Mouse (Mus musculus) adrenal gland, postnatal 25 days (tissue): Measurements from ENCODE around the gene Klkb1. TPM values are rescaled to one million over a fixed set of nuclear protein-coding genes. Genes with fewer than 3 reads are reported as not detected.

Experiments used
- DNase-seq: peaks from one replicate; pipeline ENCODE4 v3.0.0; 2021; ENCODE audit warnings: mixed read lengths
- total RNA-seq: library from RNA; stranded (reverse); gene quantifications from 2 replicates; pipeline ENCODE4 v1.2.3, GENCODE M21; 2021

Klkb1 gene
- total RNA-seq, 1 experiment from 2014 or later: not detected

GRCm38 (mm10) chr8:45268485-45268884 lies 26.2 kb downstream of the Klkb1 start:
- DNase-seq: no peak

GRCm38 (mm10) chr8:45267611-45268391 lies 26.9 kb downstream of the Klkb1 start:
- DNase-seq: peak; percentile 40

DNA sequence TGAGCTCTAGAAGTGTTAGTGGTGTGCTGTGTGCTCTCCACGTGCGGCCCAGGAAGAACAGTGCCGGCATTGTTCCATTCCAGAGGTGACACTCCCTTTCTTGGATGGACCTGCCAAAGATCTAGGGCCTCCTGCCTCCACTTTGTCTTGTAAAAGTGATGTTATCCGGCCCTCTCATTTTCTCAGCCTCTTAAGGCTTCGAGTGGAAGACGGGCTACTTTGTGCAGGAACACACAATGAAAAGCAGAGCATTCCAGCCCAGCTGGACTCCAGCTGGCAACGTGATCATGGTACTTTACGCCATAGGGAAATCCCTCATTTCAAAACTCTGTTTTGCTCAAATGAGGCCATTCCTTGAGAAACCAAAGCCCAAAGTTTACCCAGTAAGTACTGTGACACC lies 27.7 kb downstream of the Klkb1 start:
- DNase-seq: no peak

DNA sequence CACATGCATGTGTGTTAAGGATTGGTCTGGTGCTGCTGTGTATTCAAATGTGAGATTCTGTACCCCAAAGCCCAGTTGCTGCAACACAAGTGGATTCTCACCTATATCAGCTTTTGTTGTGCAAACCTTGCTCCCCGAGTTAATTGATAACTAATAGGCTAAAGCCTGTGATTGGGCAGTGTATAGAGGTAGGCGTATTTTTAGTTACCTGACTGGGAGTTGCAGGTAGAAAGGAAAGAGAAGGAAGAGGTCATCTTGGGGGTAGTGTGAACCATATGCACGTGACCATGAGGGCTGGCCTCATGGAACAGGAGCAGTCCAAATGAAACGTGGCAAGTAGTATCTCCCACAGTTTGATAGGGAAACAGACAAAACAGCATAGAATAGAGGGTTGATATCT lies 29.7 kb downstream of the Klkb1 start:
- no peak for DNase-seq

GRCm38 (mm10) chr8:45262851-45263250 lies 31.8 kb downstream of the Klkb1 start:
- no peak for DNase-seq

DNA sequence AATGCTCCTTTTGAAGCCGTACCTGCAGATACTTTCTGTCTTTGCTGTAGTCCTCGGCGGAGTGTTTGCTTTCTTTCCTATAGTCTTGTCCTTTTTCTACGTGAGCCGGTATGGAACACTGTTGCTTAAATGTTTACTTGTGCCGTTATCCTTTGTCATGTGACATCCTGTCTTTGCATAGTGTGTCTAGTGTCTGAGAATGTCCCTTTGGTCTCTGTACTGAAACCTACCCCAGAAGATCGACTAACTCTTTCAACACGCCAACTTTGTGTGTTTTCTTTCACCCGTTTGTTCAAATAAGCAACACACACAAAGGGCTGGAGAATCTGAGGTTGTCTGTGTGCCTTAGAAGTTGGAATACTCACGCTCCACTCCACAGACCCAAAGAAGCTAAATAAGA lies 32.7 kb downstream of the Klkb1 start, which contains the start of gene F11:
TSS of gene F11 (minus strand) at position 112 of the 400 bp plus-strand sequence.
- DNase-seq: no peak

GRCm38 (mm10) chr8:45258421-45258820 lies 36.2 kb downstream of the Klkb1 start:
- DNase-seq: no peak

GRCm38 (mm10) chr8:45255040-45255439 lies 39.6 kb downstream of the Klkb1 start:
- DNase-seq: no peak

- no peak for DNase-seq
Measured at GRCm38 (mm10) chr8:45254194-45254842, 40.3 kb downstream of the Klkb1 start.

GRCm38 (mm10) chr8:45253586-45253985 lies 41.1 kb downstream of the Klkb1 start:
- DNase-seq: no peak

GRCm38 (mm10) chr8:45253111-45253510 lies 41.5 kb downstream of the Klkb1 start:
- DNase-seq: no peak

DNA sequence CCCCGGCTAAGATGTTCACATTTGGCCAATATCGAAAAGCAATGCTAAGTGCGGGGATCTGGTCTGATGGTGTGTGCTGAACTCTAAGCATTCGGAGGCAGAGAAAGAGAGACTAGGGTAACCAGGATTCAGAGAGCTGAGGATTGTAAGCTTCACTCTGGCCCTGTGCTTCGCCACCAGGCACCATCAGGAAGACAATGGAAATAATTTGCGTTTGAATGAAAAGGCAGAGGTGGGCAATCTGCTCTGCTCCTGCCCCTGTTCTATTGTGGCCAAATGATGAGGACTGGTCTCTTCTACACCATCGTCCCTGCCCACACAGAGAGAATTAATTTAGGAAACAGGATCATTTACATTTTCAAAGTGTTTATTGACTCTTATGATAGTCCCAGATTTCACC lies 48.4 kb downstream of the Klkb1 start:
- DNase-seq: no peak

DNA sequence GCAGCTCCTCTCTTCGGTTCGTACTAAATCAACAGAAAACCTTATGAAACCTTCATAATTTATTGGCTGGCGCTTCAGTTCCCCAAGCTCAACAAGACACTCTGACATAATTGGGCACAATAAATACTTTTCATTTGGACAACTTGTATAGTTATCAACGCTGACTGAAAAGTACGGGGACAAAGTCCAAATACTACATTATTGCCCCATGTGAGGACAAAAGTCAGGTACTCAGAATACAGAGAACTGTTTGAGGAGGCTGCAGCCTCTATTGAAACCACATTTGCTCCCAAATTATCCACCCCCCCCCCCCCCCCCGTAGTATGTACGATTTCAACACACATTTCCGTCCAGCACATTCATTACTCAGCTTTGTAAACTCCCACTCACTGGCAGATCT lies 55.3 kb downstream of the Klkb1 start:
- DNase-seq: no peak

DNA sequence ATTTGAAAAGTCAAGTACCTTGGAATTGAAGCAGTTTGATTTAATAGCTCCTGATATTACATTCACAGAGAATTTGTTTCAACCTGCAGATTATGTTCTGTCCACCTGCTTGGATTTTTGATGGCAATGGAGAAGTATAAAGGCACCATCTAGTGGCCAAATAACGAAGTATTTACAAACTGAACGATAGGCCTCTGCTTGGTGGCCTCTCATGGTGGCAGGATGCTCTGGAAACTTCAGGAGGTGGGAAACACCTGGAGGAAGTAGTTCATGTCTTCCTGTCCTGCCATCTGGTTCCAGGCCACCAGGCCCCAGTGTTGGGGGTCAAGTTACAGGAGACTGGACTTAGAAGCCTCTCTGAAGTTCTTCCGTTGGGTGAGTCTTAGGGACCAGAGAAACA lies 56.4 kb downstream of the Klkb1 start:
- DNase-seq: no peak

DNA sequence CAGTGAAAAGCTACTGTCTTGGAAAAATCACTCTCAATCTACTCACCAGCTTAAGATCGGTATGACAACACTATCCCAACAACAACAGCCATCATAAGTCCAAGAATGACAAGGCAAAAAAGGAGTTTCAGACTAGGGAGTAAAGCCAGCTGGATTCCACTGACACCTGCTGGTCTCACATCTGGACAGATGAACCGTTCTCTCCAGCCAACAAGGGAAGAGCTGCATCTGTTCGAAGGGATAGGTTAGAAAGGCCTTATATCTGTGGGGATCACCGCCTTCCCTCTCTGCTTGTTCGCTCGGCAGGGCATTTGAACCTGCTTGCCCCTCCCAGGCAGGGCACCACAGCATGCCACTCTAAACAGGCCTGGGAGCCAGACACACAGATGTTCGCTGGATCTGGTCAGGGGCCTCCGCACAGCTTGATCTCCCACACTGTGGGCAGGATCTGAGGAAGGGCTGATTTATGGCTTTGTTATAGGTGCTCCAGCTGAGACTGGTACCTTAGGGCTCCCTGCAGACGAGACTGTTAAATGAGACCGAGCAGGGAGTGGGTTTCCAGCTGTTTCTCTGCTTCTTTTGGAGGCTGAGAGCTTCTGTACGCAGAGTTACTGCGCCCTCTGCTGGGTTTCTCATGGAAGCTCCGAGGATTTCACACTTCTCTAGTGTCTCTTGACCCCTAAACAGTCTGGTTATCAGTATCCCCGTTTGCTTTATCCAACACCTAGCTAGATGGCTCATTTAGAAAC lies 58.3 kb downstream of the Klkb1 start:
- DNase-seq: peak; percentile 32

- no peak for DNase-seq
Measured at GRCm38 (mm10) chr8:45235228-45235627, 59.4 kb downstream of the Klkb1 start.

DNA sequence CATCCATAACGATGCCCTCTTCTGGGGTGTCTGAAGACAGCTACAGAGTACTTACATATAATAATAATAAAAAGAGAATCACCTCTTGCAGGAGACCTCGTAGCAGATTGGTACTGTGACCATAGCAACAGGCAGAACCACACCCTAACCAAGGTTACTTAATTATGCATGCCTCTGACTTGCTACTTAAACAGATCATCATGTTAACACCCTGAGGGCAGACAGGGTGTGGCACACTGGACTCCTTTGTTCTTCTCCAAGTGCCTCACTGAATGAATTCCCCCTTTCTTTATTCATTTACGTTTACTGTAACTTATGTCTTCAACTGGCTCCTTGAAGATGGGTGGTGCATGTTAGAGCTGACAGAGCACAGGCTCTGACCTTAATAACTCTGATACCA lies 61.4 kb downstream of the Klkb1 start:
- DNase-seq: no peak

Other genes starting within 250 kb of the Klkb1 start
- gene Mtnr1a, start 225.7 kb downstream of the Klkb1 start, total RNA-seq: not detected in 2 replicates
- 1.4 TPM in 1 of 2 replicates, not detected in the other for gene F11, start 32.8 kb downstream of the Klkb1 start, total RNA-seq
- gene Gm45753, start 13.6 kb upstream of the Klkb1 start, total RNA-seq: 0.67 TPM in 1 of 2 replicates, not detected in the other
- gene Cyp4v3, start 38.4 kb upstream of the Klkb1 start, total RNA-seq: 14.7 and 18.7 TPM in 2 replicates
- gene Fam149a, start 87.4 kb upstream of the Klkb1 start, total RNA-seq: 5.9 and 8.0 TPM in 2 replicates
- gene Tlr3, start 116.2 kb upstream of the Klkb1 start, total RNA-seq: 7.7 and 9.0 TPM in 2 replicates
- gene Sorbs2, start 212.9 kb upstream of the Klkb1 start, total RNA-seq: 125 and 131 TPM in 2 replicates